Mouse (Mus musculus) frontal cortex, adult (tissue): ENCODE measurements at regions not wholly inside any gene's neighbourhood (a gene's known extent, or its start where the extent isn't known, plus 50 kb on each side); places are given as distances from the start of the nearest gene placed in this dataset.

ENCODE experiments used
- ATAC-seq: cut with Nextera tagmentation; 2 replicates; pipeline ENCODE4 v1.9.2; 2017; ENCODE audit warnings: mild to moderate bottlenecking, moderate library complexity, mixed read lengths; ENCODE audit not compliant: low TSS enrichment

DNA sequence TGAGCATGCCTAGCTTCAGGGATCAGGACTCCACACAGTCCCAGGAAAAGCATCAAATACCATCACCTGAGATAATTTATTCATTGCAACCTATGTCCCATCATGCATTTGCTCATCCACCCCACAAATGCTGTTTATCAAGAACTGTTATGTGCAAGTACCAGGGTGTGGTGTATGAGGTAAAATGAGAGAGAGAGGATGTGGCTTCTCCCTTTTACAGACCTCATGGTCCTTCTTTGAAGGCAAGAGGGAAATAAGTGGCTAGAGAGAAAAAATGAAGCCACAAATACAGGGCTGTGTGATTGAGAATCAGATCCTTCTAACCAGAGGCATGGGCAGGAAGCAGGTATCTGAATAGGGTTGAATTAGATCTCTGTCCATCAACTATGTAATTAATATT lies 51.3 kb upstream of the Camk1g start:
- ATAC-seq = no peak
